Mouse (Mus musculus) G1E (cell line): Measurements from ENCODE around the gene BC049352. TPM values are rescaled to one million over a fixed set of nuclear protein-coding genes. Genes with fewer than 3 reads are reported as not detected.
A peak's percentile ranks its signal among the peaks of the same experiment; 100 is the strongest.

Experiments used
- ATAC-seq: 2 replicates; pipeline ENCODE4 v1.8.0; 2016; ENCODE audit warnings: mild to moderate bottlenecking; ENCODE audit not compliant: insufficient number of reproducible peaks, poor library complexity, low FRiP score, severe bottlenecking; ENCODE audit errors: extremely low read depth
- DNase-seq: peaks from one replicate; pipeline ENCODE4 v3.0.0; 2012; ENCODE audit warnings: low spot score
- H3K27me3 ChIP-seq: 2 replicates; pipeline ENCODE4 v1.6.1; 2012; ENCODE audit warnings: mild to moderate bottlenecking, low read length, inconsistent platforms; ENCODE audit not compliant: insufficient read depth
- H3K36me3 ChIP-seq: replicated peaks from 2 replicates; pipeline ENCODE3; 2012; ENCODE audit warnings: mild to moderate bottlenecking, inconsistent platforms
- H3K4me1 ChIP-seq: 2 replicates; pipeline ENCODE4 v1.6.1; 2012; ENCODE audit warnings: low read depth, low read length, inconsistent platforms, mixed read lengths; ENCODE audit not compliant: insufficient read depth
- H3K4me3 ChIP-seq: 2 replicates; pipeline ENCODE4 v1.5.1; 2012; ENCODE audit warnings: low read depth, mild to moderate bottlenecking, inconsistent platforms, low read length, moderate library complexity, mixed read lengths
- H3K9me3 ChIP-seq: replicated peaks from 2 replicates; pipeline ENCODE4 v1.6.1; 2012; ENCODE audit warnings: inconsistent platforms
- CTCF ChIP-seq: IDR thresholded peaks from 2 replicates; pipeline ENCODE4 v1.5.1; 2012; ENCODE audit warnings: low read depth, low read length, inconsistent platforms, mixed read lengths
- GATA1 ChIP-seq: IDR thresholded peaks from 2 replicates; pipeline ENCODE4 v1.6.1; 2012; ENCODE audit warnings: borderline replicate concordance, low read length, inconsistent platforms, mixed read lengths
- GATA2 ChIP-seq: IDR thresholded peaks from 2 replicates; pipeline ENCODE4 v1.6.1; 2012; ENCODE audit warnings: low read depth, low read length, inconsistent platforms, borderline replicate concordance
- POLR2AphosphoS5 ChIP-seq: IDR thresholded peaks from 2 replicates; pipeline ENCODE4 v1.6.1; 2012; ENCODE audit warnings: low read depth, low read length, inconsistent platforms; ENCODE audit not compliant: insufficient replicate concordance
- TAL1 ChIP-seq: conservative IDR thresholded peaks from 2 replicates; pipeline ENCODE4 v1.6.1; 2012; ENCODE audit warnings: low read depth, low read length, inconsistent platforms, mixed read lengths
- polyA plus RNA-seq: library from polyadenylated mRNA; stranded (reverse); fragments of >175 nt; gene quantifications from 2 replicates; pipeline ENCODE4 v1.2.3, GENCODE M21; 2012
- total RNA-seq, 2 experiments: library from RNA; stranded (forward) in 1 of 2; stranded (reverse) in 1 of 2; fragments of 200-1000 nt in 1 of 2; fragments of >200 nt in 1 of 2; fragmentation: Nextera tagmentation in 1 of 2; gene quantifications; 2 replicates each; pipeline ENCODE4 v1.2.3; 2014 to 2017

The BC049352 gene
- total and polyA plus RNA-seq, 3 experiments, result 0.22 TPM; not detected in 2

DNA sequence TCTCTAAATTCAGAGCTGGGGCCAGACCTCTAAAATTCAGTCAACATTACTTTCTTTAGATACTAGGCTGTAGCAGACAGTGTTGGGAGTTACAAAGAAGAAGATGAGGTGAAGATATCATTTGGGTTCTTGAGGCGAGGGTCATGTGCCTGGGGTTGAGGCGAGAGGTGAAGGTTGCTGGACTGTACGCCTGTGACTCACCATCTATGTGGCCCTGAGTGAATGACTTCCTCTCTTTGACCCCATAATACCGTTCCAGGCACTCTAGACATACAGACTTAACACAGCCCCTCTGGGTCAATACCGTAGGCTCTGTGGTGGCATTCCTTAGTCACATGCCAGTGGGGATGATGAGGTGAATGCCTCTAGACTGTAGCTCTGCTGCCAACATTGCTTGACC is 100.7 kb downstream of the BC049352 start:
- Histone ChIP-seq H3K27me3 (peaks cover 2% of the 10 kb centered on the region; the same call in 1 of the 2 replicates), H3K9me3 (no peaks in the 10 kb centered on the region), H3K36me3 (no peaks in the 10 kb centered on the region), H3K4me1 (peaks cover 24% of the 10 kb centered on the region), H3K4me3 (no peak overlapping the region)
- DNase-seq (no peak), ATAC-seq (no peak)
- TF ChIP-seq TAL1 (no peak), GATA2 (no peak), POLR2AphosphoS5 (no peak), GATA1 (no peak), CTCF (no peak)

DNA sequence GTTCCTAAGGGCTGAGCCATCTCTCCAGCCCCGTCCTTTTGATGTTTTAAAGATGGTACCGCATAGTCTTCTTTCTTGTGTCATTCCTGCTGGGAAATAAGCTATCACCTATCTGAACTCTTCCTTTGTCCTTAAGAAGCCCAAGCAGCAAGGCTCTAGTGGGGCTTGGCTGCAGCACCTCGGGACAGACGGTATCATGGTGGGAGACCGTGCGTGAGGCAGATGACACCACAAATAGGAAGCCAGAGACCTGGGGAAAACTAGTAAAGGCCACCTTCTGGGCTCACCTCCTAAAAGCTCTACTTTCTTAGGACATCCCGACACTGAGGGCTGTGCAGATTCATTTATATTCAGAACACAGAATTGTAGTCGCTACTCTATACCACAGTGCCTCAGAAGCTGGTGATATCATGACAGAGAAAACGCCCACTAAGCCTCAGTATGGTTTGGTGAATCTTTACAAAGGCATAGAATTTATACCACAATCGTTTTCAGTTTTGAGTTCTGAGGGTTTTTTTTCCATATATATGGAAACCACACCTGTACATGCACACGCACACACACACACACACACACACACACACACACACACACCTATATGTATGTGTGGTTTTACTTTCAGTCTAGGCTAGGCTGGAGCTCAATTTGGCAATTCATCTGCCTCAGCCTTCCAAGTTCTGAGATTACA is 109.8 kb downstream of the BC049352 start:
- Histone ChIP-seq H3K4me3 (no peak overlapping the region), H3K4me1 (peaks cover 6% of the 10 kb centered on the region; the same call in 1 of the 2 replicates), H3K27me3 (0 out of 2 replicates have a peak, but pooled peaks cover 2% of the 10 kb centered on the region), H3K36me3 (no peaks in the 10 kb centered on the region), H3K9me3 (no peaks in the 10 kb centered on the region)
- ATAC-seq (no peak), DNase-seq (no peak)
- TF ChIP-seq GATA1, result no peak

- H3K4me3 ChIP-seq, result no peak overlapping the region
- 0 out of 2 replicates have a peak, but pooled peaks cover under 1% of the 10 kb centered on the region for H3K9me3 ChIP-seq
- no peaks in the 10 kb centered on the region for H3K36me3 ChIP-seq
- DNase-seq (no peak), ATAC-seq (no peak)
- peaks cover 6% of the 10 kb centered on the region; the same call in 1 of the 2 replicates for H3K27me3 ChIP-seq
- TF ChIP-seq GATA2, result no peak
- TF ChIP-seq TAL1, result no peak
- no peak for TF ChIP-seq GATA1
- TF ChIP-seq POLR2AphosphoS5, result no peak
- TF ChIP-seq CTCF, result no peak
- H3K4me1 ChIP-seq, result peaks cover 13% of the 10 kb centered on the region
Observed at GRCm38 (mm10) chr9:45294210-45295011, 112.6 kb downstream of the BC049352 start.

DNA sequence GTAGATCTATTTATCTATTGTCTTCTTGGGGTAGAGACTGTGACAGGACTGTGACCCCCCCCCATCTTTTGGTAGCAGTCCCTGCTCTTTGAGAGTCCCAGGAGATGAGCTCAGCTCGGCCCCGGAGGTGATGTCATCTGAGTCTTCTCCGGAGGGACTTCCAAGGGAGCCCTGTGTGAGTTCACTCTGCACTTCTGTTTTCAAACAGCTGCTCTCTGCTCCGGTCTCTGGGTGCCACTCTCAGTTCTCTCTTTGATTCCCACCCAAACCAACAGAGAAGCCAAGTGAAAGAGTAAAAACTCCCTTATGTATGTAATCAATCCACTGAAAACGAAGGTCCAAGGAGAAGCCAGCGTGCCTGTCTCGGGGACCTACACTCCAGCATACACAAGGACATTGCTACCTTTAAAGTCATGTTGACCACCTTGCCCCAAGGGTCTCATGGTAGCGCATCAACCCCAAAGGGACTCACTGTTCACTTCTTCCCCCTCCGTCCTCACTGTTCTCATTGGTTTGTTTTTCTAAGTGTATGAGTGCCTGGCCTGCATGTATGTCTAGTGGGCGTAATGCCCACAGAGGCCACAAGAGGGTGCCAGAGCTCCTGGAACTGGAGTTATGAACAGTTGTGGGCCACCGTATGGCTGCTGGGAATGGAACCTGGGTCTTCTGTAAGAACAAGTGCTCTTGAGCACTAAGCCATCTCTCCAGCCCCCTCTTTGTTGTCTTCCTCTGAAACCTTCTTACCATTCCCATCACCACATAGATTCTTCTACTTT is 117.6 kb downstream of the BC049352 start:
- TF ChIP-seq TAL1, result no peak
- TF ChIP-seq CTCF, result peak; percentile 64
- no peak for TF ChIP-seq GATA1
- TF ChIP-seq POLR2AphosphoS5, result no peak
- no peak for TF ChIP-seq GATA2
- DNase-seq, result no peak
- Histone ChIP-seq H3K27me3 (peaks cover 7% of the 10 kb centered on the region; the same call in 1 of the 2 replicates), H3K4me1 (peaks cover 28% of the 10 kb centered on the region), H3K36me3 (no peaks in the 10 kb centered on the region), H3K9me3 (peaks cover 4% of the 10 kb centered on the region; the same call in 1 of the 2 replicates), H3K4me3 (no peak overlapping the region)
- no peak for ATAC-seq

Other genes with a start within 250 kb of the BC049352 start
- 79.8 and 80.2 TPM in 2 replicates for gene Ube4a, start 216.4 kb upstream of the BC049352 start, total RNA-seq (2014; fragmentation: Nextera tagmentation)
- 38.3 and 59.6 TPM in 2 replicates for gene Ube4a, start 216.4 kb upstream of the BC049352 start, total RNA-seq (2017)
- 2.3 and 2.6 TPM in 2 replicates for gene Ube4a, start 216.4 kb upstream of the BC049352 start, polyA plus RNA-seq
- not detected in 2 replicates for gene Cd3g, start 201.6 kb upstream of the BC049352 start, total RNA-seq (2014; fragmentation: Nextera tagmentation)
- 0.22 and 0.29 TPM in 2 replicates for gene Cd3g, start 201.6 kb upstream of the BC049352 start, total RNA-seq (2017)
- 0.10 TPM in 1 of 2 replicates, not detected in the other for gene Cd3g, start 201.6 kb upstream of the BC049352 start, polyA plus RNA-seq
- gene Cd3d, start 200.2 kb upstream of the BC049352 start, total RNA-seq (2014; fragmentation: Nextera tagmentation), result not detected in 2 replicates
- gene Cd3d, start 200.2 kb upstream of the BC049352 start, total RNA-seq (2017), result not detected in 2 replicates
- not detected in 2 replicates for gene Cd3d, start 200.2 kb upstream of the BC049352 start, polyA plus RNA-seq
- gene Cd3e, start 172.4 kb upstream of the BC049352 start, total RNA-seq (2014; fragmentation: Nextera tagmentation), result not detected in 2 replicates
- 0.06 and 0.16 TPM in 2 replicates for gene Cd3e, start 172.4 kb upstream of the BC049352 start, total RNA-seq (2017)
- not detected in 2 replicates for gene Cd3e, start 172.4 kb upstream of the BC049352 start, polyA plus RNA-seq
- 0.44 and 1.4 TPM in 2 replicates for gene Mpzl2, start 142.2 kb upstream of the BC049352 start, total RNA-seq (2014; fragmentation: Nextera tagmentation)
- 0.17 TPM in 1 of 2 replicates, not detected in the other for gene Mpzl2, start 142.2 kb upstream of the BC049352 start, total RNA-seq (2017)
- not detected in 2 replicates for gene Mpzl2, start 142.2 kb upstream of the BC049352 start, polyA plus RNA-seq
- 1.2 and 2.8 TPM in 2 replicates for gene Mpzl3, start 126.8 kb upstream of the BC049352 start, total RNA-seq (2014; fragmentation: Nextera tagmentation)
- 1.5 and 1.7 TPM in 2 replicates for gene Mpzl3, start 126.8 kb upstream of the BC049352 start, total RNA-seq (2017)
- gene Mpzl3, start 126.8 kb upstream of the BC049352 start, polyA plus RNA-seq, result 0.04 and 0.08 TPM in 2 replicates
- not detected in 2 replicates for gene Jaml, start 102.8 kb upstream of the BC049352 start, total RNA-seq (2014; fragmentation: Nextera tagmentation)
- not detected in 2 replicates for gene Jaml, start 102.8 kb upstream of the BC049352 start, total RNA-seq (2017)
- not detected in 2 replicates for gene Jaml, start 102.8 kb upstream of the BC049352 start, polyA plus RNA-seq
- gene Scn2b, start 64.2 kb upstream of the BC049352 start, total RNA-seq (2014; fragmentation: Nextera tagmentation), result not detected in 2 replicates
- 0.05 and 0.06 TPM in 2 replicates for gene Scn2b, start 64.2 kb upstream of the BC049352 start, total RNA-seq (2017)
- not detected in 2 replicates for gene Scn2b, start 64.2 kb upstream of the BC049352 start, polyA plus RNA-seq
- gene Scn4b, start 43.6 kb upstream of the BC049352 start, total RNA-seq (2014; fragmentation: Nextera tagmentation), result not detected in 2 replicates
- gene Scn4b, start 43.6 kb upstream of the BC049352 start, total RNA-seq (2017), result 0.05 TPM in 1 of 2 replicates, not detected in the other
- not detected in 2 replicates for gene Scn4b, start 43.6 kb upstream of the BC049352 start, polyA plus RNA-seq
- not detected in 2 replicates for gene Tmprss4, start 22.1 kb downstream of the BC049352 start, total RNA-seq (2014; fragmentation: Nextera tagmentation)
- gene Tmprss4, start 22.1 kb downstream of the BC049352 start, total RNA-seq (2017), result 0.11 TPM in 1 of 2 replicates, not detected in the other
- not detected in 2 replicates for gene Tmprss4, start 22.1 kb downstream of the BC049352 start, polyA plus RNA-seq
- gene Il10ra, start 87.1 kb downstream of the BC049352 start, total RNA-seq (2014; fragmentation: Nextera tagmentation), result 0.45 TPM in 1 of 2 replicates, not detected in the other
- 0.16 and 0.17 TPM in 2 replicates for gene Il10ra, start 87.1 kb downstream of the BC049352 start, total RNA-seq (2017)
- gene Il10ra, start 87.1 kb downstream of the BC049352 start, polyA plus RNA-seq, result 0.07 and 0.09 TPM in 2 replicates
- gene Tmprss13, start 137.1 kb downstream of the BC049352 start, total RNA-seq (2014; fragmentation: Nextera tagmentation), result not detected in 2 replicates
- gene Tmprss13, start 137.1 kb downstream of the BC049352 start, total RNA-seq (2017), result 0.05 TPM in 1 of 2 replicates, not detected in the other
- gene Tmprss13, start 137.1 kb downstream of the BC049352 start, polyA plus RNA-seq, result not detected in 2 replicates
- not detected in 2 replicates for gene Fxyd6, start 188.2 kb downstream of the BC049352 start, total RNA-seq (2014; fragmentation: Nextera tagmentation)
- 0.06 and 0.16 TPM in 2 replicates for gene Fxyd6, start 188.2 kb downstream of the BC049352 start, total RNA-seq (2017)
- not detected in 2 replicates for gene Fxyd6, start 188.2 kb downstream of the BC049352 start, polyA plus RNA-seq
- gene Fxyd2, start 217.7 kb downstream of the BC049352 start, total RNA-seq (2014; fragmentation: Nextera tagmentation), result not detected in 2 replicates
- gene Fxyd2, start 217.7 kb downstream of the BC049352 start, total RNA-seq (2017), result 0.38 TPM in 1 of 2 replicates, not detected in the other
- gene Fxyd2, start 217.7 kb downstream of the BC049352 start, polyA plus RNA-seq, result not detected in 2 replicates
- not detected in 2 replicates for gene Dscaml1, start 244.6 kb downstream of the BC049352 start, total RNA-seq (2014; fragmentation: Nextera tagmentation)
- gene Dscaml1, start 244.6 kb downstream of the BC049352 start, total RNA-seq (2017), result under 0.01 and 0.22 TPM in 2 replicates
- gene Dscaml1, start 244.6 kb downstream of the BC049352 start, polyA plus RNA-seq, result not detected in 2 replicates